Mouse (Mus musculus) spleen, postnatal 36 days (tissue): ENCODE measurements at regions not wholly inside any gene's neighbourhood (a gene's known extent, or its start where the extent isn't known, plus 50 kb on each side); places are given as distances from the start of the nearest gene placed in this dataset.

Experiments used
- DNase-seq, 2 experiments: peaks; one replicate each; pipeline ENCODE4 v3.0.0; 2022; ENCODE audit warnings: low spot score in 2 of 2, mixed read lengths in 1 of 2

DNA sequence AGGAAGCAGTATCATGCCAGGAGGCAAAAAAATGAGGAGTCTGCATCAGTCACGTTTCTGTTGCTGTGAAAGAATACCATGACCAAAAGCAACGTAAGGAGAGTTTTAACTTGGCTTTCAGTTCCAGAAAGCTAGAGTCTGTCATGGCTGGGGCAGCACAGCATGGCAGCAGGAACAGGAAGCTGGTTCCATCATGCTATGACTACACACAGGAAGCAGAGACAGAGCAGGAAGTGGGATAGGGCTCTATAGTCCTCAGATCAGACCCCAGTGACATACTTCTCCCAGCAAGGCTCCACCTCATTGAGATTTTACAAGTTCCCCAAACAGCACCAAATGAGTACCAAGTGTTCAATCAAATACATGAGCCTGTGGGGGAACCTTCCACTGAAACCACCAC is 453.6 kb downstream of the Etnk1 start:
- no peak for DNase-seq

GRCm38 (mm10) chr6:143622161-143622560 is 455.1 kb downstream of the Etnk1 start:
- no peak for DNase-seq

DNA sequence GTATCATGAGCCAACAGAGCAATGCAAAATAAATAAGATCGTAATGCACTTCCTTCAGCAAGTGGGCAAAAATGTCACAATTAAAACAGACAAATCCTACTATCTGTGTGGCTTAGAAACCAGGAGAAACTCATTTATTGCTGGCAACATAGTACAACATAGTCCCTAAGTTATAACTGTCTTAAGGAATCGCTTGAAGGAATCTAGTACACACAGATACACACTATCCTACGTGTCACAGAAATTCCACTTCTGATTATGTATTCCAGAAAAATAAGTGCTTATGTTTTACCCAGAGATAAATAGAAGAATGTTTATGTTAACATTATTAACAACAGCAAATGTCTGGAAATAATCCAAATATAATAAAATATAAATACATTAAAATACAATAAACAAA is 457.9 kb downstream of the Etnk1 start:
- no peak for DNase-seq

- DNase-seq: no peak
Measured at GRCm38 (mm10) chr6:143631581-143631980, 464.6 kb downstream of the Etnk1 start.

- DNase-seq: no peak
Measured at GRCm38 (mm10) chr6:143633710-143634109, 466.7 kb downstream of the Etnk1 start.

- DNase-seq: no peak
Measured at GRCm38 (mm10) chr6:143634334-143634733, 467.3 kb downstream of the Etnk1 start.

DNA sequence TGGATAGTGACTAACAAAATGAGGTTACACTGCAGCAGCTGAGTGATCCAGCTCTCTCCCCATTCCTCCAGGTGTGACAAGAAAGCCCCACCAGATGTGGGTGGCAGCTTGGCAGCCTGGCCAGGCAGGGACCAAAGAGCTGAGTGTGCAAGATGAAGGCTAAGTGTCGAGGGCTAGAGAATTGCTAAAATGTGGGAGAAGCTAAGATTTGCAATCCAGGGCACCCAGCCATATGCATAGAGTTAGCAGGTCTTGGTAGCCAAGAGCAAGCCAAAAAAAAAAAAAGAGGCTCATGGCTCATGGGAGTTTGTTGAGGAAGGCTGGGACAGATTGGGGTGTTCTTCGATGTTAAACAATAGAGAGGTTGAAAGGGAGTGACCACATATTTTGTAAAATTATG is 468.0 kb downstream of the Etnk1 start:
- DNase-seq: no peak

- no peak for DNase-seq
Measured at GRCm38 (mm10) chr6:143640652-143641051, 473.6 kb downstream of the Etnk1 start.

GRCm38 (mm10) chr6:143642052-143642451 is 475.0 kb downstream of the Etnk1 start:
- no peak for DNase-seq

- no peak for DNase-seq
Measured at GRCm38 (mm10) chr6:143645989-143646388, 479.0 kb downstream of the Etnk1 start.

- DNase-seq: no peak
Measured at GRCm38 (mm10) chr6:143648501-143648900, 481.5 kb downstream of the Etnk1 start.

DNA sequence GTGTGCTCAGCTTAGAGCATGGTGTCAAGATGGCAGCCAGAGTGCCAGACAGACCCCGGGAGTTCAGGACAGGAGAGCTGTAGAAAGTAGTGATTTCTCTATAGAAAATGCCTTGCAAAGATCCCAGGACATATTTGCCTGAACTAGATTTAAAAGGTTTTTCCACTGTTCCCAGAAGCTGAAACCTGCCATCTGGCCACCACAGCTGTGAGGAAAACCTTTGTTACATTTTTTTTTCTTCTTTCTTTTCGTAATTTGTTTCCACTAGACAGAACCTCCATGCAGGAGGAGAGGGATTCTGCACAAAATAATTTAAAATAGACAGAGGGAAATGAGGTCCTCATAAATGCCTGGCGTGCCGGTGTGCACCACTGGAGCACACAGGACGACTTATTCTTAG is 489.6 kb downstream of the Etnk1 start:
- DNase-seq: no peak

DNA sequence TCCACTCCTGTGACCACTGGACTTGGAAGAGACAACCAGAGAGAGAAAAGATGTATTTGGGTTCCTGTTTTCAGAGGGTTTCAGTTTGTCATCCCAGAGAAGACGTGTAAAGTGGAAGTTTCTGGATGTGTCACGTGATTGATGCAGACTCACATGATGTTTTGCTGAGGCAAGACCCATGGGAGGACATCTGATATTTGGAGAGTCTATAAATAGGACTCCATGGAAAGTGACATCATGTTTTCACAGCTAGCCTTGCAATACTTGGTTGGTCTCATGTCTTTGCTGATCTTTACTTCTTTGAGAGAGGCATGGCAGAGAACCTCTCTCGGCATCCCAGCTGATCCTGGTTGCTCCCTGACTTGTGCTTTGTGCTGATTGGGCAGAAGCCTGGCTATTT is 493.8 kb downstream of the Etnk1 start:
- DNase-seq: no peak

DNA sequence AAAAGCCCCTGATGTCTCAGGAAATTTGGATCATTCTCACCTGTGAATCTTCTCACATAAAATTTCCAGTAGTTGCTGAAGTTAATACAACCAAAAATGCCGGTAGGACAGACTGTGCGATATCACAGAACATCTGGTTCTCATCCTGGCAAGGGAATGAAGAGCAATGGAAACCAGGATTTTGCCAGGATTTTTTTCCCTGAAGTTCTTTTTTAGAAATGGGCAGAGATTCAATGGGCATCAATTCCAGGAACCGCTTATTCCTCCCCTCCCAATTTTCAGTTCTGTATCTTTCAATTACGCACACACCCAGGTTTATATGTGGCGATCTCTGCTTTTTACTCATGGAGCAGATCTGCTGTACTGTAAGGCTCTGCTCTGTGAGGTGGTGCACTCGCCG is 496.3 kb downstream of the Etnk1 start:
- DNase-seq: no peak

- DNase-seq: no peak
Measured at GRCm38 (mm10) chr6:143665374-143665773, 498.4 kb downstream of the Etnk1 start.

- DNase-seq: no peak
Measured at GRCm38 (mm10) chr6:143668551-143668950, 501.5 kb downstream of the Etnk1 start.

DNA sequence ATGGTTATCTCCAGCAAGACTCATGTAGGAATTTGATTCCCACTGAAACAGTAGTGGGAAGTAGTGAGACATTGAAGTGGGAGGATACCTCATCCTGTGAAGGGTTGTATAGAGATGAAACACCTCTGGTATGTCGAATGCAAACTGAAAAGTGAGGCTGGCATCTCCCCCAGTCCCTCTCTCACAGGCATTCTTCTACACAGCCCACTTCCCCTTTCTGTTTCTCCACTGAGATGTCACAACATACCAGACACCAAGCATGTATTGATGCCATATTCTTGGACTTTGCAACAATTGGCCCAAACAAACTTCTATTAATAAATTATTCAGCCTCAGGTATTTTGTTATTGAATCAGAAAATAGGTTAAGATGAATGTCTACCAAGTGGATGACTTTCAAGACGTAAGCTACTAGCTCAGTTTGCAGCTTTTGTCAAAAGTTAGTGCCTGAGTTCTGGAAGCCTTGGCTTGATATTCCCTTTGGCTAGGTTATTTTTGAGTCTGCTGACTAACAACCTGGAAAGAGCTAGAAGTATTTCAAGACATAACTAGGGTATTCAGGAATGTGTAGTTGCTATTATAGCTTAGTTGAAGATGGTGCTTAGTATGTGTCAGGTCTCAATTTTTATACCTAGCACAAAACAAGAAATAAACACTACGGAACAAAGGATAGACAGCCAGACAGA is 502.6 kb downstream of the Etnk1 start:
- no peak for DNase-seq

DNA sequence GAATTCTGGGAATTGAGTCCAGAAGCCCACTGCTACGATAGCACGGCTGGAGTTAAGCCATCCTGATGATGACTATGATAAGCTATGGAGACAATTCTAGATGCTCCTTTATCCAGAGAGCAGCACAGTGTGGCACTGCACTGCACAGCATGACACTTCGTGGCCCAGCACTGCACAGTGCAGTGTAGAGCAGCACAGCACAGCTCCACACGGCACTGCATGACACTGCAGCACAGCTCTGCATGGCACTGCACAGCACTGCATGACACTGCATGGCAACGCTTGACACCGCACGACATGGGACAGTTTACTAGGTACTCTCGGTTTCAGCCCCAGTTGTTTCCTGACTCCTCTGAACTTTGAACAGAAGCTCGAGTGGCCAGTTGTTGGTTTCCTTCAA is 523.1 kb downstream of the Etnk1 start:
- DNase-seq: no peak

DNA sequence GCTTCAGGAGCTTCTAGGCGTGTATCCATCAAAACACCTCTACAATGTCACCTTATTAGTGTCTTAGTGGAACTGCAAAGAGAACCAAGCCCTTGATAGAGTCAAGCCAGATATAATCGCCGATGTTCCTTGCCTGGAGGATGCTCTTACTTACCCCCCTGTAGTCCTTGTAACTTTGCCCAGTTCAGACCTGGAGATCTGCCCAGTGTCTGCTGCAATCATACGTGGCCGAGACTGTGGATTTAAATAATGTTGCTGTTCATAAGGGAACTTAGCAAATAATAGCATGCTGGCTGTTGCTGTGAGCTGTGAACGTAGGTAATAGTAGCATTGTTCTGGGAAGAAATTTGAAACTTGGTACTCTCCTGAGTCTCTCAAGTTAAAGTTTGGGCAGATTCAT is 523.8 kb downstream of the Etnk1 start:
- no peak for DNase-seq

- DNase-seq: no peak
Measured at GRCm38 (mm10) chr6:143697997-143698396, 531.0 kb downstream of the Etnk1 start.

DNA sequence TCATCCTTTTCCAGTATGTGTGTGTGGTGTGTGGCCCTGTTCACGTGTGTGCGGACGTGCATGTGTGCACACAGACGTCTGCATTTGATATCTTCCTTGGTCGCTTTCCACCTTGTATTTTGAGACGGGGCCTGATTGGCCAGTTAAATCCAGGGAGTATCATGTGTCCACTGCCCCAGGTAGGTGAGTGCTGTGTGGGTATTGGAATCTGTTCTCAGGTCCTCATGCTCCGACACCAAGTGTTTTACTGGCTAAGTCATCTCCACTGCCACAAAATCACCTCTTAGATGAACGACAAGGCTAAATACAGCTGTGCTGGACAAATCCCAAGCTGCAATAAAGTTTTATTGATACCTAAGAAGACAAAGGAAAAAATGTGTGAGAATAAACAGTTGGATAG is 537.0 kb downstream of the Etnk1 start:
- no peak for DNase-seq

- DNase-seq: no peak
Measured at GRCm38 (mm10) chr6:143706451-143706850, 539.4 kb downstream of the Etnk1 start.

DNA sequence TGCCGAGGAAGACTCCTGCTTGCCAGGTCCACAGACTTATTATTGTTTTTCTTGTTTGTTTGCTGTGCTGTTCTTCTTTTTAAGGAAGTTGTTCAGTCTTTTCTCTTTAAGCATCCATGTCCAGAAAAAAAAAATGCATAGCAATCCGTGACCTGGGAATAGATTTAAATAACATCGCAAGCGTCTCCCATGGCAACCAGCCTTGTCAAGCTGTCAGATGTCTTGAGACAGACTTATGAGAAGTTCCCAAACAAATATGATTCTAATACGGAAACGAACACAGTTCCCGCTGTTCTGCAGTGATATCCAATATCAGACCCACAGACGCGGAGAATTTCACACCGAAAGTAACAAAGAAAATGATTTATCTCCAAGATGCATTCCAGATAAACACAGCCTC is 547.4 kb downstream of the Etnk1 start:
- no peak for DNase-seq

- DNase-seq: no peak
Measured at GRCm38 (mm10) chr6:143750074-143750473, 583.1 kb downstream of the Etnk1 start.
